Mouse (Mus musculus): ENCODE results near the gene Foxc2. TPM values are rescaled to one million over a fixed set of nuclear protein-coding genes. Genes with fewer than 3 reads are reported as not detected.

Gene Foxc2
- polyA plus RNA-seq, 1 experiment from 2014 or later: 1.7 TPM

Small RNAs within 50 kb of the gene (microRNA-seq; reads per million reads assigned to microRNA genes)
- gene Gm27530: not detected

Other genes starting within 250 kb of the Foxc2 start
- gene Foxf1, start 31.8 kb upstream of the Foxc2 start, polyA plus RNA-seq (2015; fragmentation: Nextera tagmentation; extraction: Ambion mirVana): 0.91 and 1.1 TPM in 2 replicates
- gene Mthfsd, start 7.8 kb upstream of the Foxc2 start, polyA plus RNA-seq (2015; fragmentation: Nextera tagmentation; extraction: Ambion mirVana): 52.3 and 53.0 TPM in 2 replicates
- 0.06 TPM in 1 of 2 replicates, not detected in the other for gene Foxl1, start 11.8 kb downstream of the Foxc2 start, polyA plus RNA-seq (2015; fragmentation: Nextera tagmentation; extraction: Ambion mirVana)